Mouse (Mus musculus) gonadal fat pad, adult 2 months (tissue): ENCODE data around the gene Rpl36al. TPM values are rescaled to one million over a fixed set of nuclear protein-coding genes. Genes with fewer than 3 reads are reported as not detected.
"Not testable (repeated sequence)": the region's sequence is repeated elsewhere in the genome, so short reads cannot be mapped to it uniquely, and the experiment has no call there.

Experiments used
- DNase-seq: peaks from one replicate; pipeline ENCODE4 v3.0.0-alpha.2; 2012; ENCODE audit warnings: low read depth
- polyA plus RNA-seq: library from polyadenylated mRNA; depleted of rRNA; stranded (reverse); fragments of >200 nt; gene quantifications from 2 replicates; pipeline ENCODE4 v1.2.3, GENCODE M21; 2012

Gene Rpl36al
- polyA plus RNA-seq, 1 experiment, result 189 TPM

DNA sequence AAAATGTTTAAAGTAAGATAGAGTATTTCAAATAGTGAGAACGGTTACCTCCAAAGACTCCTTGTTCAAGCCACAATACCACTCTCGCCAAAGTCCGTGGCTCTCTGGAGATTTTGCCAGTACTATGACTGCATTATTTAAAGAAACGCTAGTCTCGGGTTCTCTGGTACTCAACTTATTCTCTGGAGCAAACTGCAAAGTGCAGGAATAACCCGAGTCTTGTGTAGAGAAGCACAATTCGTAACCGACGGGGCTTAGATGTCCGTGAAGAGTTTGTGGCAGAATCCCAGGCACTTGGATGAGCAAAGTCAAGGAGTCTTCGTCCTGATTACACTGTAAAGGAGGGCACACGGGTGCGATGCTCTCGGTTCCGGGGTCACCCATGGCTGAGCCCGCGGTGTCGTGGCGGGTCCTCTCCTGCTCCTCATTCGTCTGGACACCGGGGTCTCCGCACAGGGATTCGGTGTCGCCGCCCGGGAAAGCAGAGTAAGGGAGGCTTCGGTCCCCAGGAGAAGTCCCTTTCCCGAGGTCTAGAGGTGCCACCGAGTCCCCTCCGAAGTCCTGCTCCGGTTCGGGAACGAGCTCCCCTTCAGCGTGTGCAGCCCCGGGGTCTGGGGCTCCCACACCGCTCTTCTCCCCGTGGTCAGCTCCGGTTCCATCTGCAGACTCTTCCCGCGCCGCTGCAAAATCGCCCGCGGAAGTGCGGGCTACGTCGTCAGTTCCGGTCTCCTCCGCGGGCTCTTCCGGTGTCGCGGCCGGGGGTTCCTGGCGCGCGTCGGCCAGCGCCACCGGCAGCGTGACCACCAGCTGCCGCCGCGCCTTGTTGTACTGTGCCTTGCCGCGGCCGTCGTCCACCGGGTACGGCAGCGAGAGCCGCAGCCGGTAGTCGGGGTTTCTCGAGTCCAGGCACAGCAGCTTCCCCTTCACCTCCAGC is 12.8 kb upstream of the Rpl36al start, which contains the start of gene Gm49383:
Gene Gm49383, minus strand, starts transcription at position 661 of the 934 bp plus-strand sequence.
- DNase-seq, result no peak

DNA sequence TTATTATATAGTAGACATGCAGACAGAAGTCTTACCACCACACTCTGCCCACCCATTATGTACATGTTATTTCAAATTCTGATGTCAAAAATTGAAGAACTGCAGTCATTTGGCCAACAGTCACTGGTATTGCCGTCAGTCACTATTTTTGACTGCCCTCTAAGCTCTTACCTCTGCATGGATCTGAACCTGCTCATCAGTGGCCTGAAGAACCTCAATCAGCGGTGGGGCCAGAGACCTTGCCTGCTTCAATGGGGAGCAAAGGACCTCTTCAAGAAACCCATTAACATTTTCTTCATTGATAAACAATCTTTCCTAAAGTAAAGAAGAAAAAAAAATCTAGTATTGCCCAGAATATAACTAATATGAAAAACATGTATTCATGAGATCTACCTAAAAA is 8.8 kb upstream of the Rpl36al start:
- no peak for DNase-seq

DNA sequence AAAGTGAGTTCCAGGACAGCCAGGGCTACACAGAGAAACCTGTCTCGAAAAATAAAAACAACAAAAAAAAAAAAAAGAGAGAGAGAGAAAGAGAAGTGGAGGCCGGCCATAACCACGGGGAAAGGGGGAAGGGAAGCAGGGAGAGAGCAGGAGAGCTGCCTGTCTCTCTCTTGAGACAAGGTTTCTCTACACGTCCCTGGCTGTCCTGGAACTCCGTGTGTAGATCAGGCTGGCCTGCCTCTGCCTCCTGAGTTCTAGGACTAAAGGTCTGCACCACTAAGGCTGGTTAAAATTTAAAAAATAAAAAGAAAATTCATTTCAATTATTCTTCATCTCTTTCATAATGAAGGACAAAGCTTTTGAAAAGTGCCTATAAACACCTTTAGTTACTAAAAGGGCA is 7.5 kb upstream of the Rpl36al start:
- no peak for DNase-seq

GRCm38 (mm10) chr12:69190522-69190921 is 6.6 kb upstream of the Rpl36al start:
- DNase-seq, result no peak

DNA sequence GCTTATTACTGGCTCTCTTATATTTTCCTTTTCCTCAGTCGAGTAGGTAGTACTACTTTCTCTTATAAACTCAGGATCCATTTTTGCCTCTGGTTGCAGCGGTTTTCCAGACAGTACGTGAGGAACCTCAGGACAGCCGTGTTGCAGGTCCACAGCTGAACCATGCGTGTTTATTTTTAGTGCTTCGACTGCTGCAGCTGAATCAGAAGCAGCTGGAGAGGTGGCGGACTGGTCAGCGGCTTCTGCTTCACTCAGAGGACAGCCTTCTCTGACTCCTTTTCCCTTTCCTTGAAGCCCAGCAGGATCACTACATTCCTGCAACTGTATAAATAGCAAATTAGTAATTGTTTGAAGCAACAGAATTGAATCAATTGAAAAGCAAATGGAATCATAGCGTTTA is 6.2 kb upstream of the Rpl36al start:
- DNase-seq, result no peak

GRCm38 (mm10) chr12:69186811-69187471 is 3.1 kb upstream of the Rpl36al start:
- DNase-seq, result no peak

DNA sequence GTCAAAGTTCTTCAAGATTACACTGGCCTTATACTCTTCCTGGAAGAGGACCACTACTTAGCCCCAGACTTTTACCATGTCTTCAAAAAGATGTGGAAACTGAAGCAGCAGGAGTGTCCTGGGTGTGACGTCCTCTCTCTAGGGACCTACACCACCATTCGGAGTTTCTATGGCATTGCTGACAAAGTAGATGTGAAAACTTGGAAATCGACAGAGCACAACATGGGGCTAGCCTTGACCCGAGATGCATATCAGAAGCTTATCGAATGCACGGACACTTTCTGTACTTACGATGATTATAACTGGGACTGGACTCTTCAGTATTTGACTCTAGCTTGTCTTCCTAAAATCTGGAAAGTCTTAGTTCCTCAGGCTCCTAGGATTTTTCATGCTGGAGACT is 1.5 kb upstream of the Rpl36al start:
- DNase-seq, result no peak

DNA sequence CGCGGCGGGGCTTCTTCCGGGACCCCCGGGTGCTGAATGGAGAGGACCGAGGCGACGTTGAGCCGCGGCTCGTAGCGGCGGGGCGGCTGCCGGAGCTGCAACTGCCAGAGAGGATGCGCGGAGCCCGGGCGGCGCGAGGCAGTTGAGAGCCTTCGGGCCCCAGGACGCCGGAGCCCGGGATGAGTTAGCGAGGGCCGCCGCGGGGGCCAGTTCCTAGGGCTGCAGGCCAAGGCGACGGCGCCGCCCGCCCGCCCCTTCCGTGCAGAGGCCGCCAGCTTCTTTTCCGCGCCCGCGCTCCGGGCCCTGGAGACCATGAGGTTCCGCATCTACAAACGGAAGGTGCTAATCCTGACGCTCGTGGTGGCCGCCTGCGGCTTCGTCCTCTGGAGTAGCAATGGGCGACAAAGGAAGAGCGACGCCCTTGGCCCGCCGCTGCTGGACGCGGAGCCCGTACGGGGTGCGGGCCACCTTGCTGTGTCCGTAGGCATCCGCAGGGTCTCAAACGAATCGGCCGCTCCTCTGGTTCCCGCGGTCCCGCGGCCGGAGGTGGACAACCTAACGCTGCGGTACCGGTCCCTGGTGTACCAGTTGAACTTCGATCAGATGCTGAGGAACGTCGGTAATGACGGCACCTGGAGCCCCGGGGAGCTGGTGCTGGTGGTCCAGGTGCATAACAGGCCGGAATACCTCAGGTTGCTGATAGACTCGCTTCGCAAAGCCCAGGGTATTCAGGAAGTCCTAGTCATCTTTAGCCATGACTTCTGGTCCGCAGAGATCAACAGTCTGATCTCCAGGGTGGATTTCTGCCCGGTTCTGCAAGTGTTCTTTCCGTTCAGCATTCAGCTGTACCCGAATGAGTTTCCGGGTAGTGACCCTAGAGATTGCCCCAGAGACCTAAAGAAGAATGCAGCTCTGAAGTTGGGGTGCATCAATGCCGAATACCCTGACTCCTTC is 736 bp upstream of the Rpl36al start:
- DNase-seq, result no peak

- DNase-seq, result no peak
Observed at GRCm38 (mm10) chr12:69181800-69182199, 2.1 kb downstream of the Rpl36al start.

- DNase-seq, result no peak
Observed at GRCm38 (mm10) chr12:69179371-69179770, 4.5 kb downstream of the Rpl36al start.

DNA sequence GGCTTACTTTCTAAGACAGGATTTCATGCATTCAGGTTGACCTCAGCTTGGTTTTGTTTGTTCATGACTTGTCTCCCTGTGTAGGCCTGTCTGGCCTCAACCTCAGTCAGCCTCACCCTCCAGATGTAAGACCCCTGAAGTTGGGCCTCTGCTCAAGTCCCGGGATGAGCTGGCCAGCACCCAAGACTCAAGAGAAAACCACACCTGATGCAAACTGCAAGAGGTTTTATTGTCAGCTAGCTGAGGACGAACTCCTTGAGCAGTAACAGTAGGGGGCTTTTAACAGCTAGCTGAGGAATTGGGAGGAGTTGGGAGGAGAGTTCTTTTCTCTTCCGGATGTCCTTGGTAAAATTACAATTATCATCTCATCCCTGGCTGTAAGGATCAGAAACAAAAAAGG is 6.4 kb downstream of the Rpl36al start:
- DNase-seq, result no peak

- DNase-seq, result no peak
Observed at GRCm38 (mm10) chr12:69175975-69176374, 7.9 kb downstream of the Rpl36al start.

- no peak for DNase-seq
Observed at GRCm38 (mm10) chr12:69171307-69171706, 12.6 kb downstream of the Rpl36al start.

DNA sequence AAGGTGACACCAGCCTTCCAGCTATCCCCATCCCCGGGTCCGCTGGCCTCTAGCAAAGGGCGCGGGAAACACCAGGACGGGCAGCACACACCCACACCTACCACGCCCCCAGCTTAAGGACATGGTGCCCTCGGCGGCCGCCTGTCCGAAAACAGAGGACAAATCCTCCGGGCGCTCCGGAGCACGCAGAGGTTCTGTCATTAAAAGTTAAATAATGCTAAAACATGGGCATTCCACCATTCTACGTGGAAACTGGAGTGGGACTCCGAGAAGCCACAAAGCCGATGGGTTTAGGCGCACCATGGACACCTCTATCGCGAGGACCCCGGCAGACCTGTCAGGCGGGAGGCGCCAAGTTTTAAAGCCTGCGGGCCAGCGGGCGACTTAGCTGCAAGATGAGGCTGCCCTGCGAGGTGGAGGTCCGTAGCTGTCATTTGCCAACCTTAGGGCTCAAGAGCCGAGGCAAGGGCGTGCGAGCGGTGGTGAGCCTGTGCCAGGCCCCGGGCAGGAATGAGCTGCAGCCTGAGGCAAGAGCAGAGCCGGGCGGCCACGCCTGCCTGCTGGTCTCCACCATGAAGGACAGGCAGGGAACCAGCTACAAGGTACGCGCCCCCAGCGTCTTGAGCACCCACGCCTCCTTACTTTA is 15.3 kb downstream of the Rpl36al start, which contains the start of gene Lrr1:
Gene Lrr1, plus strand, starts transcription at position 354 of the 646 bp plus-strand sequence.
- no peak for DNase-seq

- no peak for DNase-seq
Observed at GRCm38 (mm10) chr12:69167656-69168460, 16.0 kb downstream of the Rpl36al start.

DNA sequence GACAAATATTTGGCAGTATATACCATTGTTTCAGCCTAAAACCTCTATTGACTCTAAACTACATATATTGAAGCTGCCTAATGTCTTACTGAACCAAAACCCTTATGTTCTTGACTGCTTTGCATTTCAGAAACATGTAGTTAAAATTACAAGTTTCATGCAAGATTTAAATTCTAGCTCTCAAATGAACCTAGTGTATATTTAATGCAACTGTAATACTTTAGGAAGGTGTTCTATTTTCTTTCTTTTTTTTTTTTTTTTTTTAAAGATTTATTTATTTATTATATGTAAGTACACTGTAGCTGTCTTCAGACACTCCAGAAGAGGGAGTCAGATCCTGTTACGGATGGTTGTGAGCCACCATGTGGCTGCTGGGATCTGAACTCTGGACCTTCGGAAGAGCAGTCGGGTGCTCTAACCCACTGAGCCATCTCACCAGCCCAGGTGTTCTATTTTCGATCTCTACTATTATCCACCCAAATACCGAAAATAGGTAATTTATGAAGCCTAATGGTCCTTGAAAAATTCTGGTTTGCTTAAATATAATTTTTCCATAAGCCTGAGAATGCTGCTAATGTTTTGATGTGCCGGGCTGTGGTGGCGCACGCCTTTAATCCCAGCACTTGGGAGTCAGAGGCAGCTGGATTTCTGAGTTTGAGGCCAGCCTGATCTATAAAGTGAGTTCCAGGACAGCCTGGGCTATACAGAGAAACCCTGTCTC is 16.9 kb downstream of the Rpl36al start:
- not testable (repeated sequence) for DNase-seq

GRCm38 (mm10) chr12:69164904-69165303 is 19.0 kb downstream of the Rpl36al start:
- DNase-seq, result no peak

DNA sequence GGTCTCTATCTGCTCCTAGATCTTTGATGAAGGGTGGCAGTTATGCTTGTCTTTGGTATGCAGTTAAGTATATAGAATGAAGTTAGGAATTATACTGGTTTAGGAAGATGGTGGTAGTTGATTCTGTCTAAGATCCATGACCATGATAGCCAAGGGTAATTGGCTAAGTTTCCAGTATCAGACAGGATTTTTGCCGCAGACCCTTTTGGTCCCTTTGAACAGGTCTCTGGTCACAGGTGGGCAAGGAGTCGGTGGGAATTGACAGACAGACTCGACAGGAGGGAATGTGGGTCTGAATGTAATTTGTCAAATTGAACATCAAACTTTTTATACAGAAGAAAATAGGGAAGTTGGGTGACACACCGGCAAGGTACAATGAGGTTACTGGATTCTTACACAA is 20.3 kb downstream of the Rpl36al start:
- not testable (repeated sequence) for DNase-seq

- not testable (repeated sequence) for DNase-seq
Observed at GRCm38 (mm10) chr12:69160677-69161076, 23.2 kb downstream of the Rpl36al start.

GRCm38 (mm10) chr12:69159578-69159940 is 24.3 kb downstream of the Rpl36al start:
- no peak for DNase-seq
